Mouse (Mus musculus) embryonic facial prominence, embryonic 11.5 days (tissue): ENCODE measurements around the gene Rftn1. TPM values are rescaled to one million over a fixed set of nuclear protein-coding genes. Genes with fewer than 3 reads are reported as not detected.

Experiments used
- ATAC-seq: fragments of 200-750 bp; cut with Nextera tagmentation; replicated peaks from 2 replicates; pipeline ENCODE4 v1.8.0; 2017; ENCODE audit warnings: low read depth; ENCODE audit not compliant: insufficient number of reproducible peaks, low FRiP score, low TSS enrichment
- DNase-seq: peaks from one replicate; pipeline ENCODE4 v3.0.0-alpha.2; 2015; ENCODE audit warnings: low spot score
- H3K27ac ChIP-seq: fragments of 300-500 bp; sonication (generic); replicated peaks from 2 replicates; pipeline ENCODE4 v1.5.1; 2014; ENCODE audit warnings: mild to moderate bottlenecking, low read depth, low read length, control low read depth
- H3K27me3 ChIP-seq: fragments of 300-500 bp; sonication (generic); 2 replicates; pipeline ENCODE4 v1.6.1; 2014; ENCODE audit warnings: mild to moderate bottlenecking, low read length, moderate library complexity, mixed read lengths; ENCODE audit not compliant: control insufficient read depth, insufficient read depth
- H3K36me3 ChIP-seq: fragments of 300-500 bp; sonication (generic); replicated peaks from 2 replicates; pipeline ENCODE4 v1.6.1; 2014; ENCODE audit warnings: low read depth, mild to moderate bottlenecking, low read length, moderate library complexity, mixed read lengths; ENCODE audit not compliant: control insufficient read depth, insufficient read depth
- H3K4me1 ChIP-seq: fragments of 300-500 bp; sonication (generic); 2 replicates; pipeline ENCODE4 v1.6.1; 2014; ENCODE audit warnings: low read length, mixed read lengths; ENCODE audit not compliant: control insufficient read depth, insufficient read depth
- H3K4me2 ChIP-seq: fragments of 300-500 bp; sonication (generic); 2 replicates; pipeline ENCODE4 v1.6.1; 2014; ENCODE audit warnings: low read depth, mild to moderate bottlenecking, control low read depth, low read length, moderate library complexity
- H3K4me3 ChIP-seq: fragments of 300-500 bp; sonication (generic); 2 replicates; pipeline ENCODE4 v1.5.1; 2014; ENCODE audit warnings: low read depth, low read length, control low read depth
- H3K9ac ChIP-seq: fragments of 300-500 bp; sonication (generic); replicated peaks from 2 replicates; pipeline ENCODE4 v1.6.1; 2014; ENCODE audit warnings: mild to moderate bottlenecking, control low read depth, low read length
- H3K9me3 ChIP-seq: fragments of 300-500 bp; sonication (generic); replicated peaks from 2 replicates; pipeline ENCODE4 v1.6.1; 2016; ENCODE audit warnings: mild to moderate bottlenecking, low read length, inconsistent platforms, mixed read lengths; ENCODE audit not compliant: control insufficient read depth
- WGBS: fragments of 180-500 bp; shearing (Covaris S2); extraction: QIAGEN DNeasy Blood & Tissue Kit; methylation state at CpG from one replicate; pipeline ENCODE4 v1.1.7; 2014; 5-methylcytosine and 5-hydroxymethylcytosine counted together
- polyA plus RNA-seq: library from polyadenylated mRNA; unstranded; fragments of >200 nt; fragmentation: Nextera tagmentation; extraction: Ambion mirVana; gene quantifications from 2 replicates; pipeline ENCODE4 v1.2.1, GENCODE M21; 2014

Rftn1 gene
- polyA plus RNA-seq, 1 experiment from 2014 or later: 6.5 TPM

GRCm38 (mm10) chr17:49979761-49980285, 210.7 kb downstream of the Rftn1 start:
- Histone ChIP-seq H3K9ac (no peak overlapping the region), H3K36me3 (no peaks in the 10 kb centered on the region), H3K4me1 (no peaks in the 10 kb centered on the region), H3K27ac (no peak overlapping the region), H3K4me2 (no peak overlapping the region), H3K27me3 (no peaks in the 10 kb centered on the region), H3K9me3 (no peaks in the 10 kb centered on the region), H3K4me3 (no peak overlapping the region)
- DNase-seq: no peak
- ATAC-seq: no peak
- 89% methylated on average over 4 of the region's 4 CpGs for WGBS

- H3K4me2 ChIP-seq: no peak overlapping the region
- H3K27me3 ChIP-seq: no peaks in the 10 kb centered on the region
- no peaks in the 10 kb centered on the region for H3K4me1 ChIP-seq
- H3K9ac ChIP-seq: no peak overlapping the region
- no peak for ATAC-seq
- no peak for DNase-seq
- no peak overlapping the region for H3K27ac ChIP-seq
- H3K9me3 ChIP-seq: no peaks in the 10 kb centered on the region
- WGBS: 68% methylated on average over 3 of the region's 3 CpGs
- no peak overlapping the region for H3K4me3 ChIP-seq
- no peaks in the 10 kb centered on the region for H3K36me3 ChIP-seq
Measured at GRCm38 (mm10) chr17:49977424-49977790, 213.1 kb downstream of the Rftn1 start.

DNA sequence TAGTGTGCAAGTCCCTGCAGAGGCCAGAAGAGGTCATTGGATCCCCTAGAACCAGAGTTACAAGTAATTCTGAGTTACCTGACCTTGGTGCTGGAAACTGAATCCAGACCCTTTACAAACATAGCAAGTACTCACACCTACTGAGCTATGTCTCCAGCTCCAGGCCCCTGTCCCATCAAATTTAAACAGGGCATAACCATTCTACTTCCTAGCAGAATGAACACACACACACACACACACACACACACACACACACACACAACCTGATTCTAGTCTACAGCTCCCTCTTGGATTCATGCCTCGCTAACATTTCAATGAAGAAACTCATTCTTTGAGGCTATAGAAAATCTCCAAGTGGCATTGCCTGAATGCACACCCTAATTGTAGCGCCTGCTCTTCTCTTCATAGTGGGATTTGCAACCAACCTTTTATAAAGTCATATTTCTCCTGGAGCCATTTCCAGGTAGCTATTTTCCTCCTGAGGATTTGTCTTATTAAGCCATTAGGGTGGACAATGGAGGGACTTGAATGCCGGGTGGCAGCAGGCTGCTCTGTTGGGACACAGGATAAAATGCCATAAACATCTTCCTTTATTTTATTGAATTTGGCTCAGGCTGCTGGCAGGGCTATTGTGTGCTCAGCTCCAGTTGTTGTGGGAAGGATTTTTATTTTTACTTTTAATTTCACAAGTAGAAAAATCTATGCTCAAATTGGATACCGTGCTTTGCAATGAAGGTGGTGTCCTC, 213.6 kb downstream of the Rftn1 start:
- no peaks in the 10 kb centered on the region for H3K4me1 ChIP-seq
- no peaks in the 10 kb centered on the region for H3K9me3 ChIP-seq
- H3K27me3 ChIP-seq: no peaks in the 10 kb centered on the region
- no peak overlapping the region for H3K9ac ChIP-seq
- ATAC-seq: no peak
- H3K4me2 ChIP-seq: no peak overlapping the region
- no peak for DNase-seq
- no peak overlapping the region for H3K4me3 ChIP-seq
- no peaks in the 10 kb centered on the region for H3K36me3 ChIP-seq
- H3K27ac ChIP-seq: no peak overlapping the region
- 83% methylated on average over 4 of the region's 4 CpGs for WGBS

DNA sequence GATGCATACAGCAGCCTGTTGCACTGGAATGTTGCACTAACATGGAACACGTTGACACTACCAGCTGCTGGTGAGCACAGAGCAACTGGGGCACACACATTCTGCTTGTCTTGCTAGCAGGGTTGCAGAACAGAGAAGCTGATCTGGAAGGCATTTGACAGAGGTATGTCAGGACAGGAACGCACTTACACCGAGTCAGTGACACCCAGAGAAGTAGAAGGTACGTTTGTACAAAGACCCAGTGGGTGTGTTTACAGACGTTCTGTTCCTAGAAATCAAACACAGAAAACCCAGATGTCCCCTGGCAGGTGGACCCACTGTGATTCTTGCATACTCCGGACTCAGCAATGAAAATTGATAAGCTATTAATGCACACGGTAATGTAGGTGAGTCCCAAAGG, 215.0 kb downstream of the Rftn1 start:
- H3K9ac ChIP-seq: no peak overlapping the region
- whole genome bisulfite sequencing: 69% methylated on average over 7 of the region's 7 CpGs
- H3K4me1 ChIP-seq: no peaks in the 10 kb centered on the region
- H3K36me3 ChIP-seq: no peaks in the 10 kb centered on the region
- DNase-seq: no peak
- H3K4me3 ChIP-seq: no peak overlapping the region
- H3K27me3 ChIP-seq: no peaks in the 10 kb centered on the region
- H3K27ac ChIP-seq: no peak overlapping the region
- no peaks in the 10 kb centered on the region for H3K9me3 ChIP-seq
- H3K4me2 ChIP-seq: no peak overlapping the region
- no peak for ATAC-seq

- no peak overlapping the region for H3K27ac ChIP-seq
- H3K9me3 ChIP-seq: no peaks in the 10 kb centered on the region
- no peaks in the 10 kb centered on the region for H3K36me3 ChIP-seq
- H3K4me1 ChIP-seq: no peaks in the 10 kb centered on the region
- WGBS: 83% methylated on average over 6 of the region's 6 CpGs
- ATAC-seq: no peak
- no peak overlapping the region for H3K4me2 ChIP-seq
- no peak overlapping the region for H3K4me3 ChIP-seq
- no peak overlapping the region for H3K9ac ChIP-seq
- no peak for DNase-seq
- H3K27me3 ChIP-seq: no peaks in the 10 kb centered on the region
Measured at GRCm38 (mm10) chr17:49974996-49975395, 215.5 kb downstream of the Rftn1 start.

GRCm38 (mm10) chr17:49972164-49972563, 218.3 kb downstream of the Rftn1 start:
- Histone ChIP-seq H3K9me3 (no peaks in the 10 kb centered on the region), H3K9ac (no peak overlapping the region), H3K27me3 (no peaks in the 10 kb centered on the region), H3K27ac (no peak overlapping the region), H3K4me2 (no peak overlapping the region), H3K36me3 (no peaks in the 10 kb centered on the region), H3K4me3 (no peak overlapping the region), H3K4me1 (no peaks in the 10 kb centered on the region)
- WGBS: 81% methylated on average over 1 of the region's 1 CpGs
- ATAC-seq (no peak), DNase-seq (no peak)

- no peaks in the 10 kb centered on the region for H3K4me1 ChIP-seq
- no peak for DNase-seq
- H3K27me3 ChIP-seq: no peaks in the 10 kb centered on the region
- H3K4me2 ChIP-seq: no peak overlapping the region
- no peak overlapping the region for H3K9ac ChIP-seq
- no peaks in the 10 kb centered on the region for H3K9me3 ChIP-seq
- no peak overlapping the region for H3K4me3 ChIP-seq
- H3K27ac ChIP-seq: no peak overlapping the region
- H3K36me3 ChIP-seq: no peaks in the 10 kb centered on the region
- no peak for ATAC-seq
Measured at GRCm38 (mm10) chr17:49971057-49971456, 219.4 kb downstream of the Rftn1 start.

DNA sequence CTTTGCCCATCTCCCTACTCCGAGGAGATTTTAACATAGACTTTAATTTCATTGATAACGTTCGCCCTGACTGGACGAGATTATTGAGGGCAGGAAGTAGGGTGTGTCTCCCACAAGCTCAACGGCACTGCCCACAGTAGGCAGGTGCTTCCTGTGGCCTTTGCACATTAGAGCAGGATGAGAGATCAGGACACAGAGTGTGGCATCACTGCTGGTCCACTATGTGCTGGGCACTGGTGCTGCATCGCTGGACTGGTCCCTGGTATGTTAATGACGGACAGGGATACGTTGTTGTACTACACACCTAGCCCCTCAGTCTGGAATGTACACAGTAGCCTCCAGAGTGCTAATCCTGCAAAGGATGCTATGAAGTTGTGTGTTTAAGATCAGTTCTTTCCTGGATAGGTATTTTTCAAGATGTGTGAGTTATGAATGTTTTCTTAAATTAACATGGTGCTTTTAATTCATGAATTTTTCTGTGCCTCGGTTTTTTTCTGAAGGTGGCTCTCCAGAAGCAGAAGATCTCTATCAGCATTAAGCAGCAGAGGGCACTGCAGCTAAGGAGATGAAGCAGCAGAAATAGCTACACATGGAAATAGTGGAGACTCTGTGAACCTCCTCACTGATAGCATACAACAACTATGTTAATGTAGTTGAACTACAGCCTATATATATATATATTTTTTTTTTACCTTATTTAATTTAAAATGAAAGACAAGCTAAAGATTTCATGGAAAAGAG, 221.8 kb downstream of the Rftn1 start:
- Histone ChIP-seq H3K4me2 (no peak overlapping the region), H3K27ac (no peak overlapping the region), H3K9me3 (no peaks in the 10 kb centered on the region), H3K36me3 (no peaks in the 10 kb centered on the region), H3K9ac (no peak overlapping the region), H3K4me1 (no peaks in the 10 kb centered on the region), H3K4me3 (no peak overlapping the region), H3K27me3 (no peaks in the 10 kb centered on the region)
- DNase-seq: peak; percentile 69
- ATAC-seq: 0 out of 2 replicates have a peak, but pooled peaks have one; percentile 65
- WGBS: 66% methylated on average over 9 of the region's 9 CpGs
